Mouse (Mus musculus) CH12.LX (cell line): ENCODE results near the gene Gm43738.

Experiments used
- CTCF ChIP-seq, 2 experiments: IDR thresholded peaks in 1 of 2; conservative IDR thresholded peaks in 1 of 2; 2 replicates each; pipeline ENCODE4 v1.5.1; 2011 to 2012; ENCODE audit warnings: low read depth in 2 of 2, low read length in 2 of 2, improper control_type of control experiment in 1 of 2, inconsistent platforms in 1 of 2, mild to moderate bottlenecking in 1 of 2, moderate library complexity in 1 of 2
- ELF1 ChIP-seq: IDR thresholded peaks from 2 replicates; pipeline ENCODE4 v1.6.1; 2014; ENCODE audit warnings: low read depth, mild to moderate bottlenecking, inconsistent platforms, low read length, improper control_type of control experiment
- GABPA ChIP-seq: IDR thresholded peaks from 2 replicates; pipeline ENCODE4 v1.6.1; 2012; ENCODE audit warnings: low read depth, low read length, improper control_type of control experiment, inconsistent platforms; ENCODE audit not compliant: insufficient replicate concordance
- MAX ChIP-seq: IDR thresholded peaks from 2 replicates; pipeline ENCODE4 v1.6.1; 2011; ENCODE audit warnings: low read length, improper control_type of control experiment
- POLR2A ChIP-seq: IDR thresholded peaks from 2 replicates; pipeline ENCODE4 v1.6.1; 2011; ENCODE audit warnings: low read depth, mild to moderate bottlenecking, improper control_type of control experiment, low read length
- POLR2AphosphoS2 ChIP-seq: IDR thresholded peaks from 2 replicates; pipeline ENCODE4 v1.6.1; 2011; ENCODE audit warnings: low read depth, low read length, improper control_type of control experiment
- RCOR1 ChIP-seq: conservative IDR thresholded peaks from 2 replicates; pipeline ENCODE4 v1.6.1; 2012; ENCODE audit warnings: low read depth, mild to moderate bottlenecking, inconsistent platforms, low read length, improper control_type of control experiment
- SIN3A ChIP-seq: IDR thresholded peaks from 2 replicates; pipeline ENCODE4 v1.6.1; 2012; ENCODE audit warnings: low read length, improper control_type of control experiment, inconsistent platforms
- UBTF ChIP-seq: IDR thresholded peaks from 2 replicates; pipeline ENCODE4 v1.6.1; 2012; ENCODE audit warnings: low read depth, mild to moderate bottlenecking, inconsistent platforms, low read length, improper control_type of control experiment, moderate library complexity
- USF2 ChIP-seq: conservative IDR thresholded peaks from 2 replicates; pipeline ENCODE4 v1.6.1; 2011; ENCODE audit warnings: low read depth, low read length, improper control_type of control experiment

DNA sequence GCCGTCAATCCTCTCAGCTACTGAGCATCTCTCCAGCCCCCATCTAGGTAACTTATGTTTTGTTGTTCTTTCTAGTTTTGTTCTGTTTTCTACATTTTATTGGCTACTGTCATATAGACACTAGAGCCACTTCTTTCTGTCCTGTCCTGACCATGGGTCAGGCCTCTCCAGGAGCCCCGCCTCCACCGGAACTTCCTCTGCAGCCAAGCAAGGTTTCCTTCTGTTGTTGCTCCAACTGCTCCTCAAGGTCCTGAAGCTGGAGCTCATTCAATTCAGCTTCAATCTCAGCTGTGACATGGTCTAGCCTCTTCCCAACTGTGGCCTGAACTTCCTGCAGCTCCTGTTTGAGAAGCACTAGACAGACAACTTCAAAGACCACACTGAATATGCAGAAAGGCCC lies 29.0 kb upstream of the Gm43738 start:
- TF ChIP-seq CTCF (conservative IDR thresholded peaks at IDR 0.05 in 1 of 2, IDR thresholded peaks at IDR 0.05 in 1 of 2; ENCODE audit: low read depth in 2 of 2, low read length in 2 of 2) (no peak), POLR2AphosphoS2 (no peak), POLR2A (no peak), RCOR1 (no peak), GABPA (no peak), UBTF (no peak), ELF1 (no peak), SIN3A (no peak), MAX (no peak), USF2 (no peak)
